Mouse (Mus musculus) C2C12 (cell line): Measurements from ENCODE around the gene Stk10.

Source experiments
- CTCF ChIP-seq: IDR thresholded peaks from one replicate; pipeline ENCODE4 v1.5.1; 2011; ENCODE audit not compliant: control insufficient read depth, insufficient read depth, insufficient read length
- MYOD1 ChIP-seq: IDR thresholded peaks from one replicate; pipeline ENCODE4 v1.6.1; 2011; ENCODE audit warnings: low read depth; ENCODE audit not compliant: control insufficient read depth, insufficient read length
- MYOG ChIP-seq: IDR thresholded peaks from one replicate; pipeline ENCODE4 v1.6.1; 2011; ENCODE audit not compliant: control insufficient read depth, insufficient read length; ENCODE audit errors: extremely low read depth
- USF1 ChIP-seq: IDR thresholded peaks from one replicate; pipeline ENCODE4 v1.6.1; 2011; ENCODE audit warnings: low read depth, mild to moderate bottlenecking, control low read depth, moderate library complexity

- TF ChIP-seq CTCF: no peak
- no peak for TF ChIP-seq USF1
- TF ChIP-seq MYOD1: no peak
- TF ChIP-seq MYOG: no peak
Observed at GRCm38 (mm10) chr11:32585996-32586395, 52.9 kb downstream of the Stk10 start.
